Mouse (Mus musculus) urinary bladder, adult 18-20 months (tissue): ENCODE measurements around the gene Vps26b.

Source experiments
- DNase-seq, 2 experiments: peaks; one replicate each; pipeline ENCODE4 v3.0.0; 2022; ENCODE audit warnings: low spot score in 2 of 2, mixed read lengths in 2 of 2

Gene Vps26b

GRCm38 (mm10) chr9:27029828-27030762 is at the start of gene Vps26b, which contains the start of gene Ncapd3:
TSS of gene Vps26b (minus strand) at chr9:27030065.
TSS of gene Ncapd3 (plus strand) at chr9:27030175.
- peak; percentile 86 to 93 for DNase-seq

GRCm38 (mm10) chr9:27075812-27076211 is 45.9 kb upstream of the Vps26b start:
- DNase-seq, result no peak

GRCm38 (mm10) chr9:27074677-27075076 is 44.8 kb upstream of the Vps26b start:
- DNase-seq, result no peak

DNA sequence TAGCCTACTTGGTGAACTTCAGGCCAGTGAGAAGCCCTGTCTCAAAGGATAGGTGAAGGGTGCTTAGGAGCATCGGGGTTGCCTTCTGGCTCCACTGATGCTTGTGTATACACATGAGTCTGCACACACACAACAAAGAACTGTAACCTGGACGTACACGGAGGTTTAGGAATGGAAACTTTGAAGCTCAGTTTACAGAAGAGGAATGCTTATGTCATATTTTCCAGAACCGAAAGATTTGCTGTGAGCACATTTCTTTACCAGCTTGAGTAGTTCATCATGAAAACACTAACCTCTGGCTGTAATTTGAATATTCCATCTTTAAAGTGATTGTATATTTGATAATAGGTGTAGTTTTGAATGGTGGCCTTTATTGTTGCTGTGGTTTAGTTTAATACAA is 41.0 kb upstream of the Vps26b start:
- no peak for DNase-seq

- no peak for DNase-seq
These were observed 28.5 kb upstream of the Vps26b start for GRCm38 (mm10) chr9:27058341-27058740.

- no peak for DNase-seq
These were observed 19.6 kb upstream of the Vps26b start for GRCm38 (mm10) chr9:27049492-27049891.

GRCm38 (mm10) chr9:27043892-27044291 is 14.0 kb upstream of the Vps26b start:
- DNase-seq, result no peak

- no peak for DNase-seq
These were observed 867 bp upstream of the Vps26b start for GRCm38 (mm10) chr9:27030763-27031100.

GRCm38 (mm10) chr9:27029022-27029827 is 640 bp downstream of the Vps26b start:
- peak; percentile 15 to 36 for DNase-seq

DNA sequence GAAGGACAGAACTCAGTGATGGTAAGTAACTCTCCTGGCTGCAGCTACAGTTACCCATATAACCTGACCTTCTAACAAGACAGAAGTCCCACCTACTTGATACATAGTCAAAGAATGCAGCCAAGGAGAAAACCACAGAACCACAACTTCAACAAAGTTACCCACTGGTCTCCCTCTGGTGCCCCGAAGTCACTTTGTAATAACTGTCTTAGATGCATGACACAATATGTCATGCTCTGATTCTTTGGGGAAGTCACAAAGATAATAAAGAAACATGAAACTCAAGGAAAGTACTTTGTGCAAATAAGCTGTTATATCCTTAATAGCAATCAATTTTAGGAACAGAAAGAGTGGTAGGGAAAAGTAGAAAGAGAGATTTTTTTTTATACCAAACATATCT is 3.2 kb downstream of the Vps26b start:
- no peak for DNase-seq

DNA sequence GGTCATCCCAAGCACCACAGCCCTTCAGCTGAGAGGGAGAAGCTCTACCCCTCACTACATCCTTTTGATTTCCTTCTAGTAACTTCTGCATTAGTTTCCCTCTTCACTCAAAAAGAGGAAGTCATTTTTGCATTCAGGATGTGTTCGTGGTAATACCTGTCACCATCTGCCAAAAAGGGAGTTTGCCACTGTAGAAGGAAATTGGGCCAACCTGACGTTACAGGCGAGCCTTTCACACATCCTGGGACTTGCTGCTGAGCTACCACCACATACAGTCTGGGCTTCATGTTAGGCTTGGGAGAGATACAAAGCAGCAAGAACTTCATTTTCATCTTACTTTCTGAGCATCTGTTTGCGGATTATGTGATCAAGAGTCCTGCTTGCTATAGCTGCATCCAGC is 6.2 kb downstream of the Vps26b start:
- no peak for DNase-seq

DNA sequence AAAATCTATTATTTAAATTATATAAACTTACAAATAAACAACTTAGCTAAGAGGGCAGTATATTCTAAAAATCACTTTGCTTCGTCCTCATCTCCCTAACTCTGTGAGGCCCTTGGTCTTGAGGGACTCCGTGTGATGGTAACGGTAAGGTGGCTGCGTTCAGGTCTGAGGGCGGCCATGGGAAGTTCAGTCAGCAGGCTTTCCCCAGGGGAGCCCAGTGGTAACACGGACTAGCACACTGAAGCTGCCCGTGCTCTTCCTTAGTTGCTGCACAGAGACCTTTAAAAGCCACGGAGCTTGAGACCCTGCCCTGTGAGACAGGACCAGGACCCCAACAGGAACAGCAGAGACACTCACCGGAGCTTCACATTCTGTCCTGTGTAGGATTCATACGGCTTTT is 10.9 kb downstream of the Vps26b start:
- DNase-seq, result no peak

GRCm38 (mm10) chr9:27011572-27011971 is 18.3 kb downstream of the Vps26b start:
- no peak for DNase-seq

GRCm38 (mm10) chr9:27009231-27009630 is 20.6 kb downstream of the Vps26b start:
- no peak for DNase-seq

GRCm38 (mm10) chr9:27006866-27007265 is 23.0 kb downstream of the Vps26b start:
- DNase-seq, result no peak

DNA sequence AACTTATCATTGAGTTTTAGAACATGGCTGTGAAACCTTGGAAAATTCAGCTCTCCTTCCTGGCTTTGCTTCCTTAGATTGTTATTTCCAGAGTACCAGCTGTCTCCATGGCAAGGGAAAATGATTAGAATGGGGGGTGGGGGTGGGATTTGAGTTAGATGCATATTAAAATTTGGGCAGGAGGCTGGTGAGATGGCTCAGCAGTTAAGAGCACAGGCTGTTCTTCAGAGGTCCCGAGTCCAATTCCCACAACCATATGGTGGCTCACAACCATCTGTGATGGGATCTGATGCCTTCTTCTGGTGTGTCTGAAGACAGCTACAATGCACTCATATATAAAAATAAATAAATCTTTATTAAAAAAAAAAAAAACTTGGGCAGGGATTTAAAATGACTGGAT is 23.9 kb downstream of the Vps26b start:
- no peak for DNase-seq

DNA sequence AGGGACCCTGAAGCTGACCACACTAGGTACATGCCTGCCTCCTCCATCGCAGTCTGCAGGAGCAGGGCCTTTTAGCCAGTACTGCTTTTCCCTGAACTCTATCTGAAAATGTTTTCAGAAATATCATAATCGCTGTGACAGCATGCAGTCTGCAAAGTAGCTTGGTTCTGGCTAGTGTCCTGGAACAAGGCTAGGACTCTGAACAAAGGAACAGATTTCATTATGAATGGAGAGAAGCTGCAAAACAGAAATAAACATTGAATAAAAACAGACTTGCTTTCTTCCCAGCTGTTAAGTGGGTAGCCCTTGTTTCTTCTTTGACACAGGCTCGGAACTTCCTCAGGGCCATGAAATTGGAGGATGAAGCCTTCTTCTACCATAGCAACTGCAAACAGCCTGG is 24.6 kb downstream of the Vps26b start:
- no peak for DNase-seq

DNA sequence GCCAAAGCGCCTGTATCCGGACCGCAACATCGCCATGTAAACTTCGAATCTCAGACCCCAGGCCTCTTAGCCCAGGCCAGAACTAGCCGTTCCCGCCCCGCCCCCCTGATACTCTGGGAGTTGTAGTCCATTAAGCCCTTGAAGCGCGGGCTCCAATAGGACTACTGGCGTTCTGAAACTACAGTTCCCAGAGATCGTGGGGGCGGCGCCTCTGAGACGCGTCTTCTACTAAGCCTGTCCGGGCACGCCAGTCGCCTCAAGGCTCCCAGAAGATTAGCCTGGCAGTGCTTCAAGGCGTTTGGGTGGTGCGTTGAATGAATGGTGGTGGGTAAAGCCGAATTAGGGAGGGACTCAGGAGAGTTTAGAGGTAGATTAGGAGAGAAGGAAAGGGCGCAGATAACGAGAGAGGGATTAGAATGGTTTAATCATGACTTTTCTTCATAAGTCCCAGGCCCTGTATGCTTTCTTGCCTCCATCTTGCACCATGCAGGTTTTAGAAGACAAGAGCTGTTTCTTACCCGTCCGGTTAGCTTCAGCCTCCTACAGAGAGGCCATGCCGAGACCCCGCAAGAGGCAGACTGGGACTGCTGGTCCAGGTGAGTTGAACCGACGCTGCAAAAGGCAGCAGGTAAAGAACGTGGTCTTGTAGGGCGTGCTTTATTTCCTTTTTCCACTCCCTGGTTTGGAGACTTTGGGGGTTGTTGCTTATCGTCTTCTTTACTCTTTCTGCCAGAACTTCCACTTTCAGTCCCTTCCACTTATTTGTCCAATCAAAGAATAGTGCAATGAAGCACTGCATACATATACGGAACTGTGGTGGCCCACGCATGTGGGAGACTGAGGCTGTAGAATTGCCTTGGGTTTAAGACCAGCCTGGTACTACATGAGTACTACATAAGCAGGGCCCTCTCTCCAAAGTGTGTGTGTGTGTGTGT is 30.1 kb downstream of the Vps26b start, which contains the start of the genes Acad8 and Thyn1:
Acad8 (minus strand) TSS at position 106 of the 935 bp plus-strand sequence.
Thyn1 (plus strand) TSS at position 250 of the 935 bp plus-strand sequence.
- DNase-seq, result peak; percentile 91 to 95

DNA sequence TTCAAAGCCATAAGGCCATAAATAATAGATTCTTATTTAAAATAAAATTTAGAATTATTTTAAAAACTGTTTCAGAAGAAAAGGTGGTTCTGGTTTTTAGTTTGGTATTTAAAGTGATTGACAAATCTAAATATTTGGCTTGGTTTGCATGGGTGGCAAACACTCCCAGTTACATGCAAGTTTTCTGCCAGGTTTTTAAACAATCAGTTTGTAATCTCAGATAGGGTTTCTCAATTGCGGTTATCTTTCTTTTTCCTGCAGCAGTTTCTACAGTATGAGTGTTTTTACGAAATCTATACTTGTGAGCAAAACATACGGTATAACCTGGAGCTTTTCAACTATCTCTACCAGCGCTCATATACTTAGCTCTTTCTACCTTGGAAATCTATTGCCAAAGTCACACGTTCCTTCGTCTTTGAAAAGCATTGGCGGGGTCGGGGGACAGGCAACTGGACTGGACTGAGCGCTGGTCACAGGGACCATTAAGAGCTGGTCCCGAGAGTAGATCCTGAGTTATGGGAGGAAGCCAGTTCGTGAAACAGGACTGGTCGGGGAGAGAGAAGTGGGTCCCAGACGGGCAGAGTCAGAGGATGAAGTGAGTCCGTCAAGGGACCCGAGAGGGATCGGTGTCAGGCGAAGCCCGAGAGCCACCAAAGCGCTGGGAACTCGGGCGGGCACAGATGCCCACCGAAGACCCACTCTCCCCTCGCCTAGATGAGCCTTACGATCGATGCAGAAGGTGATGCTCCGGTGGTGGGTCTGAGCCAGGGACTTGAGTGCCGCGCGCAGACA is 31.0 kb downstream of the Vps26b start:
- DNase-seq, result no peak

GRCm38 (mm10) chr9:26997501-26997900 is 32.4 kb downstream of the Vps26b start:
- DNase-seq, result no peak

- DNase-seq, result no peak
These were observed 32.8 kb downstream of the Vps26b start for GRCm38 (mm10) chr9:26997062-26997461.
